Mouse (Mus musculus) left cerebral cortex, adult 2 months (tissue): ENCODE results near the gene 1700019A02Rik. TPM values are rescaled to one million over a fixed set of nuclear protein-coding genes. Genes with fewer than 3 reads are reported as not detected.

Experiments
- DNase-seq, 2 experiments: peaks; one replicate each; pipeline ENCODE4 v3.0.0; 2021 to 2022; ENCODE audit warnings: low spot score in 2 of 2, mixed read lengths in 1 of 2; ENCODE audit errors: extremely low spot score in 1 of 2
- H3K27ac ChIP-seq: fragments of 200-600 bp; 2 replicates; pipeline ENCODE4 v1.8.1; 2022
- H3K4me3 ChIP-seq: fragments of 200-600 bp; 2 replicates; pipeline ENCODE4 v1.8.1; 2022
- CTCF ChIP-seq: fragments of 200-600 bp; IDR thresholded peaks from 2 replicates; pipeline ENCODE4 v1.8.1; 2022; ENCODE audit warnings: antibody characterized with exemption, mild to moderate bottlenecking, moderate library complexity
- intact Hi-C: fragments of 180-260 bp; cut with DNase I; formaldehyde crosslinking; loops from one replicate; pipeline ENCODE4 v1.15.1; 2025
- long read RNA-seq, 2 experiments: library from polyadenylated mRNA; stranded (forward); transcript quantifications; one replicate each; pipeline ENCODE4 v2.0.0; 2021; ENCODE audit warnings: borderline mapping rate in 2 of 2
- total RNA-seq, 2 experiments: library from RNA; stranded (reverse); gene quantifications; 2 replicates each; pipeline ENCODE4 v1.2.3; 2021

The 1700019A02Rik gene
- not detected for total RNA-seq
- long read RNA-seq, experiment 1: 0 reads
- long read RNA-seq, experiment 2: 0 reads

DNA sequence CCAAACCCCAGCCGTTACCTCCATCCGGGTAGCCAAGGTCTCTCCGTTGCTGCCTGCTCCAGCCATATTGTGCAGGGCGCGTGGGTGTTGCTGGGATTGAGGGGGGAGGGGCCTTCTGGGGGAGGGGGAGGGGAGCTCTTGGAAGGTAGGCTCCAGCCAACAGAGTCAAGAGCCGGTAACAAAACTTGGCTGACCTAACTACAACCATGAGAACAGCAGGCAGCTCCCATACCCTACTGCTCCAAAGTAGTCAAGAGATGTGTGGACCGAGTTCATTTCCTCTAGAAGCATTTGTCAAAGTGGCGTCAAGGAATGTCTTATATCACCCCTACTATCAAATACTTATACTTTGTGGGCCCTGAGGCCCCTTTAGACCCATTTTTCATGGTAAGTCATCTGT, at the start of gene 1700019A02Rik:
Gene 1700019A02Rik (minus strand): TSS at position 101 of the 400 bp plus-strand sequence.
- no peak for DNase-seq
- Histone ChIP-seq H3K27ac (no peak within 1 kb of the TSS), H3K4me3 (no peak within 1 kb of the TSS)
- TF ChIP-seq CTCF: no peak
- intact Hi-C loops: no loop called here

GRCm38 (mm10) chr1:53226063-53226462, 38.6 kb upstream of the 1700019A02Rik start:
- Histone ChIP-seq H3K27ac (no peak overlapping the region), H3K4me3 (no peak overlapping the region)
- no peak for DNase-seq
- intact Hi-C loops: no loop called here
- no peak for TF ChIP-seq CTCF

GRCm38 (mm10) chr1:53225616-53226015, 38.2 kb upstream of the 1700019A02Rik start:
- Histone ChIP-seq H3K27ac (no peak overlapping the region), H3K4me3 (no peak overlapping the region)
- TF ChIP-seq CTCF: no peak
- no peak for DNase-seq
- intact Hi-C loops: no loop called here

- DNase-seq: no peak
- TF ChIP-seq CTCF: no peak
- Histone ChIP-seq H3K4me3 (no peak overlapping the region), H3K27ac (no peak overlapping the region)
- intact Hi-C loops: no loop called here
These were observed 37.3 kb upstream of the 1700019A02Rik start for GRCm38 (mm10) chr1:53224775-53225174.

GRCm38 (mm10) chr1:53210136-53210535, 22.7 kb upstream of the 1700019A02Rik start:
- TF ChIP-seq CTCF: no peak
- Histone ChIP-seq H3K4me3 (no peak overlapping the region), H3K27ac (no peak overlapping the region)
- no peak for DNase-seq
- intact Hi-C loops: no loop called here

- Histone ChIP-seq H3K27ac (no peak overlapping the region), H3K4me3 (no peak overlapping the region)
- DNase-seq: no peak
- intact Hi-C loops: no loop called here
- no peak for TF ChIP-seq CTCF
These were observed 16.5 kb upstream of the 1700019A02Rik start for GRCm38 (mm10) chr1:53203902-53204301.

- no peak for DNase-seq
- TF ChIP-seq CTCF: no peak
- intact Hi-C loops: no loop called here
- no peak overlapping the region for H3K27ac ChIP-seq
- no peak overlapping the region for H3K4me3 ChIP-seq
These were observed 14.3 kb upstream of the 1700019A02Rik start for GRCm38 (mm10) chr1:53201630-53202199.

DNA sequence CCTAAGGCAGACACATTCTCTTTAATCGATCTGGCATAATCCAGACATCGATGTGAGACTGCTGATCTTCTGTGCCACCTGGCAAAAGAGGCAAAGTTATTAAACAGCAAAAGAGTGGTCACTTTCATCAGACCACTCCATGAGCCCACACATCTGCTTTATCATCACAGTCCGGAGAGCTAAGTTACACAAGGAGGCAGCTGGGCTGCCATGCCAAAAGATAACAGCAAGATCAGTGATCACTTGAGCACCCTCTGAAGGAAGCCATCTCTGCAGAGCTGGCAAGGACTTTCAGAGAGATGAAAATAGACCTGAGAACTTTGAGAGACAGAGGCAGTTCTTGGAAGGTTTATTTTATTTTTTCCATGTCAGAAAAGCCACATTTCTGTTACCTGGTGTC, 7.1 kb upstream of the 1700019A02Rik start:
- DNase-seq: no peak
- TF ChIP-seq CTCF: no peak
- intact Hi-C loops: no loop called here
- H3K4me3 ChIP-seq: no peak overlapping the region
- H3K27ac ChIP-seq: no peak overlapping the region

DNA sequence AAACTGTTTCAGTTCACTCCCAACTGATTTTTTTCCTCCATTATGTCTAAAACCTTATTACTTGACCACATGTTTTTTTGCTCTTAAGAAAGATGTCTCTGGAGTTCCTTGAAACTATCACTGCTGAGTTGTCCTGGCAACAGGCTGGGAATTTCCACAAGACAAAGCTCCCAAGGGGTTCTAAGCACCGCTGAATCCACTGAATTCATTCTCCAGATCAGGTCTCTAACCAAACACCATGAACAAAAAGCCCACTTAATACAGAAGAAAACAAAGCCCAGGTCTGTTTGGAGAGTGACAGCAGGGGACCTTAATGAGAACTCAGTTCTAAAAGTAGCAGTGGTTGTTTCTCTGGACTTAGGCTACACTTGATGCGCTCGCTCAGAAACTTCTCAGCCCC, 3.8 kb upstream of the 1700019A02Rik start:
- Histone ChIP-seq H3K4me3 (no peak overlapping the region), H3K27ac (no peak overlapping the region)
- intact Hi-C loops: no loop called here
- no peak for DNase-seq
- no peak for TF ChIP-seq CTCF

- intact Hi-C loops: no loop called here
- H3K27ac ChIP-seq: no peak overlapping the region
- TF ChIP-seq CTCF: no peak
These were observed 2.2 kb upstream of the 1700019A02Rik start for GRCm38 (mm10) chr1:53189620-53190019.

DNA sequence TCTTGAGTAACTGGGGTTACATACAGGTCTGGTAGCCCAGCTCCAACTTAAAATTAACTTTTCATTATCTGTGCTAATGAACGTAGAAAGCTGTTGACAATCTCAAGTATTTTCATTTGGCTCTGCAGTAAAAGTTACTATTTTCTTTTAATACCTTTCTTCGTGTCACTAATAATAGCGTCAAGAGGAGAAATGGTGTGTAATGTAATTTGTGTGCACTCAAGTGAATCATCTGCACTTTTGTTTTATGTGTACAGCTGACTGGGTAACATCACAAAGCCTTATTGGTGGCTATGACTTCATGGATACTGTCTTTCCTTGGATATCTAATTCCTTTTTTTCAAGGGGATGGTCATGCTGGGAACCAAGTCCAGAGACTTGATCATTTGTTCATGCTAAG, 1.1 kb downstream of the 1700019A02Rik start:
- intact Hi-C loops: no loop called here
- no peak for TF ChIP-seq CTCF
- Histone ChIP-seq H3K27ac (no peak overlapping the region), H3K4me3 (no peak overlapping the region)
- DNase-seq: no peak

More at GRCm38 (mm10) chr1:53189620-53190019, 2.2 kb upstream of the 1700019A02Rik start:
- no peak overlapping the region for H3K4me3 ChIP-seq
- DNase-seq: no peak

- no peak for DNase-seq
- Histone ChIP-seq H3K4me3 (no peak overlapping the region), H3K27ac (no peak overlapping the region)
- no peak for TF ChIP-seq CTCF
- intact Hi-C loops: no loop called here
These were observed 29.7 kb downstream of the 1700019A02Rik start for GRCm38 (mm10) chr1:53157715-53158114.

DNA sequence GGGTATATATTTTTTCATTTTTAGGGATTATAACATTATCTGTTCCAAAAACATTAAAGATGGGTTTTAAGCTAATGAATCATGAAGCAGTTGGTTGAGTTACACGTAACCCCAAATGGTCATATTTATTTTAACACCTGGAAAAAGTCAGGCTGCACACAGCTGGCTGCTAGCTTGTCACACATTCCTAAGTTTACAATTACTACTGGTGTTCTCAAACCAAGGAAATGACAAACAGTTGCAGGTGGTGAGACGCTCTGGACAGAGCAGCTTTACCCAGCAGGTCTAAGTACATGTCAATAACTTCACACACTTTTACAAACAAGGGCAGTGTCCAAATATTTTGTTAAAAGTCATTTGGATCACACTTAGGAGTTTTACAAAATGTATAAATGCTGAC, 64.4 kb downstream of the 1700019A02Rik start:
- no peak for TF ChIP-seq CTCF
- Histone ChIP-seq H3K27ac (no peak overlapping the region), H3K4me3 (no peak overlapping the region)
- no peak for DNase-seq
- intact Hi-C loops: no loop called here
